Mouse (Mus musculus) left cerebral cortex, adult 9 months (tissue): ENCODE measurements at regions not wholly inside any gene's neighbourhood (a gene's known extent, or its start where the extent isn't known, plus 50 kb on each side); places are given as distances from the start of the nearest gene placed in this dataset.
"Not testable (repeated sequence)": the region's sequence is repeated elsewhere in the genome, so short reads cannot be mapped to it uniquely, and the experiment has no call there.

Experiments
- DNase-seq, 2 experiments: peaks; one replicate each; pipeline ENCODE4 v3.0.0; 2022; ENCODE audit warnings: low spot score in 2 of 2

GRCm38 (mm10) chr8:8836166-8836565 lies 145.8 kb upstream of the Arglu1 start:
- DNase-seq, result not testable (repeated sequence)

GRCm38 (mm10) chr8:8831306-8831705 lies 141.0 kb upstream of the Arglu1 start:
- no peak for DNase-seq

- no peak for DNase-seq
Observed at GRCm38 (mm10) chr8:8829230-8829629, 138.9 kb upstream of the Arglu1 start.

GRCm38 (mm10) chr8:8827555-8827954 lies 137.2 kb upstream of the Arglu1 start:
- DNase-seq, result no peak

GRCm38 (mm10) chr8:8826801-8827200 lies 136.5 kb upstream of the Arglu1 start:
- no peak for DNase-seq

GRCm38 (mm10) chr8:8824886-8825285 lies 134.6 kb upstream of the Arglu1 start:
- no peak for DNase-seq

- DNase-seq, result no peak
Observed at GRCm38 (mm10) chr8:8821119-8821518, 130.8 kb upstream of the Arglu1 start.

GRCm38 (mm10) chr8:8820614-8821013 lies 130.3 kb upstream of the Arglu1 start:
- DNase-seq, result no peak

GRCm38 (mm10) chr8:8819233-8819931 lies 129.1 kb upstream of the Arglu1 start:
- DNase-seq, result no peak

GRCm38 (mm10) chr8:8812807-8813167 lies 122.5 kb upstream of the Arglu1 start:
- no peak for DNase-seq

GRCm38 (mm10) chr8:8812051-8812806 lies 121.9 kb upstream of the Arglu1 start:
- no peak for DNase-seq

GRCm38 (mm10) chr8:8810928-8811327 lies 120.6 kb upstream of the Arglu1 start:
- DNase-seq, result no peak

GRCm38 (mm10) chr8:8809835-8810439 lies 119.6 kb upstream of the Arglu1 start:
- DNase-seq, result no peak

GRCm38 (mm10) chr8:8809349-8809748 lies 119.0 kb upstream of the Arglu1 start:
- no peak for DNase-seq

- DNase-seq, result no peak
Observed at GRCm38 (mm10) chr8:8802761-8803340, 112.5 kb upstream of the Arglu1 start.

- no peak for DNase-seq
Observed at GRCm38 (mm10) chr8:8802317-8802716, 112.0 kb upstream of the Arglu1 start.

GRCm38 (mm10) chr8:8801578-8801977 lies 111.3 kb upstream of the Arglu1 start:
- no peak for DNase-seq

GRCm38 (mm10) chr8:8797521-8797920 lies 107.2 kb upstream of the Arglu1 start:
- DNase-seq, result no peak

- no peak for DNase-seq
Observed at GRCm38 (mm10) chr8:8796951-8797350, 106.6 kb upstream of the Arglu1 start.

- DNase-seq, result no peak
Observed at GRCm38 (mm10) chr8:8794711-8795110, 104.4 kb upstream of the Arglu1 start.

GRCm38 (mm10) chr8:8779931-8780330 lies 89.6 kb upstream of the Arglu1 start:
- DNase-seq, result no peak

- DNase-seq, result no peak
Observed at GRCm38 (mm10) chr8:8774496-8775015, 84.2 kb upstream of the Arglu1 start.
